Mouse (Mus musculus) cortical plate, adult 2 months (tissue): ENCODE data around the gene 1700020A23Rik.

Experiments used
- CTCF ChIP-seq: fragments of 200-500 bp; IDR thresholded peaks from 2 replicates; pipeline ENCODE4 v1.5.1; 2011; ENCODE audit warnings: mild to moderate bottlenecking, control low read depth, low read length; ENCODE audit not compliant: insufficient read depth; ENCODE audit errors: extremely low read depth
- POLR2A ChIP-seq: fragments of 200-500 bp; IDR thresholded peaks from 2 replicates; pipeline ENCODE4 v1.6.1; 2011; ENCODE audit warnings: mild to moderate bottlenecking, low read length, control low read depth; ENCODE audit not compliant: insufficient read depth; ENCODE audit errors: extremely low read depth

DNA sequence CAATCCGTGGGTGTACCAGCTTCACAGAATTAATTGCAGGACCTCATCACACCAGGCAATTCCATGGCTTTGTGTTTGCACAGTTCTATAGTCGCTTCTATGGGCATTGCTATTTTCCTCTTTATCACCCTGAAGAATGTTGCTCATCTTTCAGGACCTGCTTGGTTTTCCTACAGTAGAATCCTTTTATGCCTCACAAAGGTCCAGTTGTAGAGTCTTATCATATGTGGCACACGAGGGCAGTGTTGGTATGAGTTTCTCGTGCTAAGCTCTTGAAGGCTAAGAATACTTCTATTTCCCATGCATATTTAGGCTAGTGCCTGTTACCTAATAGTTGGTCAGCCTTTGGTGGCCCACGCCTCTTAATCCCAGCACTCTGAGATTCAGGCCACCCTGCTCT, 20.1 kb downstream of the 1700020A23Rik start:
- TF ChIP-seq POLR2A: no peak
- no peak for TF ChIP-seq CTCF
